Mouse (Mus musculus) liver (tissue): ENCODE measurements at regions not wholly inside any gene's neighbourhood (a gene's known extent, or its start where the extent isn't known, plus 50 kb on each side); places are given as distances from the start of the nearest gene placed in this dataset.

ENCODE experiments used
- DNase-seq: peaks from one replicate; pipeline ENCODE4 v3.0.0-alpha.2; 2020; ENCODE audit warnings: mixed read lengths

DNA sequence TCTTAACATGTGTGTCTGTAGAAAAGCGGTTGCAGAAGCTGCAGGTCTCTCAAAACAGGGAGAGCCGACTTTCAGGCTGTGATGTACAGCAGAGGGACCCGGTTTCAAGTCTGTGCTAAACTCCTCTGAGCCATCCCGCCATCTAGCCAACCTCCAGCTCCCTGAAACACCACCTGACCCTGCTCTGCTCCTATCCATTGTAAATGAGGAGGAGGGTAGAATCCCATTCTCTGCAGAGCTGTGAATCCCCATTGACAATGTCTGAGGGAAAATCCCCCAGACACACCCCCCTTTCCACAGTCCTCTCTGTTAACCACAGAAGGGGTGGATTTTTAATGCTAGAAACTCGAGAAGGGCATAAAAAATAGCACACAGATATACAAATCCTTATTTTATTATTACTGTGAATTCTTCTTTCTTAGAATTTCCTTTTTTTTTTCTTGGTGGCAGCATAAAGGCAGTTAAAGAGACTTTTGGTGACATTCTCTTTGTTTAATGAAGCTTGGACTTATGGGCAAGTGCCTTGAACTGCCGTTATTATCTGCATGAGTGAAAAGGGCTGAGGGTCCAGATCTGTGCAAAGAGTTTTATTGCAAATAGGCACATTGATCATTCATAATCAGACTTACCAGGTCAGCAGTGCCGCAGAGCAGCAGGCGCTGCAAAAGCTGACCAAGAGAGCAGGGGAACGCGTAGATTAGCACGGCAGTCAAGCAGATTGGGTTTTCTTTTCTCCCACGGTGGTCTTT lies 111.3 kb upstream of the Paqr3 start:
- no peak for DNase-seq

DNA sequence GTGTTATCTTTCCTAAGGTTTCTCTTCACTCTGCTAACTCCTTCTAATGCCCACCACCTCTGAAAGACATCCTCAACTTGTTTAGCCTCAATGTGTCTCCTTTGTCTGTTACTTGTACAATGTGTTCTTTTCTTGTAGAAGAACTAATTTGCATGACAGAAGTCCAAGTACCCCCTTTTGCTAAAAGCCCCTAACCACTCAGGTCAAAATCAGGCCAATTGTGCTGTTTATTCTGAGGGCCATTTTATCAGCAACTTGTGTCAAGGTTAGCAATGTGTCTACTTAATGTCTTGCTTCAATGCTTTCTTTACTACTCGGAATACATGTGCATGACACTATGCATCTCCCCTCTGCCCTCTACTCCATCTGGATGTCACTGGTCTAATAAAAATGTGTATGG lies 107.3 kb upstream of the Paqr3 start:
- no peak for DNase-seq

DNA sequence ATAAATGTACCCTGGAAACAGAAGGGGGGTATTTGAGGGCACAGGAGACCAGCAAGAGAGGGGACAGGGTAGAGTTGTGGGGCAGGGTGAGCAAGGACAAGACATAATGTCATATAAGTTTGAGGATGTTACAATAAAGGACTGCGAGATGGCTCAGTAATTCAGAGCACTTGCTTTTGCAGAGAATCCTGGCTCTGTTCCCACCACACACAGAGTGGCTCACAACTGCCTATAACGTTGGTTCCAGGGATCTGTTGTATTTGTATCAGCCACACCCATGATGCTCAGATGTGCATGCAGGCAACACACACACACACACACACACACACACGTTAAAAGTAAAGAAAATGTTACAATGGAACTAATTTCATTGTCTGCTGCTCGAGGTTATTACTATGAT lies 94.2 kb upstream of the Paqr3 start:
- no peak for DNase-seq

DNA sequence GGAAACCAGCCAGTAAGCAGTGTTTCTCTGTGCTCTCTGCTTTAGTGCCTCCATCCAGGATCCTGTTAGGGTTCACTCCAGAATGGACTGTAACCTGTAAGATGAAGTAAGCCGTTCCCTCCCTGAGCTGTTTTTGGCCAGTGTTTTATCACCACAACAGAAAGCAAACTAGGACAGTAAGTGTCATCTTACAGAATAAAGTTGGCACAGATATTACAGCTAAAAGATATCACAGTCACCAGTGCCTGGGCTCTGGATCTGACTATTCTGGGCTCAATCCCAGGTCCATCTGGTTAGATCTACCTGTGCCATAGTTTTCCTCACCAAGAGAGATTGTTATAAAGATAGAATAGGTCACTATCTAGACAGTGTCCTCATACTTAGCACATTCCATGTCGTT lies 92.9 kb upstream of the Paqr3 start:
- no peak for DNase-seq

DNA sequence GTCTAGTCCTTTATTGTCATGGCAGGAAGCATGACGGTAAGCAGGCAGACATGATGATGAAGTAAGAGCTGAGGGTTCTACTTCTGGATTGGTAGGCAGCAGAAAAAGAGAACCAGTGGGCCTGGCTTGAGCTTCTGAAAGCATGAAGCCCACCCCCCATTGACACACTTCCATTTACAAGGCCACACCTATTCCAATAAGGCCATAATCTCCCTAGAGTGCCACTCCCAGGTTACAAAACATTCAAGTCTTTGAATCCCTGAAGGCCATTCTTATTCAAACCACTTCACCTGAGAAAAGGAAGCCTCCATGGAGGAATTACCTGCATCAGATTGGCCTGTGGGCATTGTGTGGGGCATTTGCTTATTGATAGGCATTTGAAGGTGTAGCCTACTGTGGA lies 92.2 kb upstream of the Paqr3 start:
- no peak for DNase-seq

DNA sequence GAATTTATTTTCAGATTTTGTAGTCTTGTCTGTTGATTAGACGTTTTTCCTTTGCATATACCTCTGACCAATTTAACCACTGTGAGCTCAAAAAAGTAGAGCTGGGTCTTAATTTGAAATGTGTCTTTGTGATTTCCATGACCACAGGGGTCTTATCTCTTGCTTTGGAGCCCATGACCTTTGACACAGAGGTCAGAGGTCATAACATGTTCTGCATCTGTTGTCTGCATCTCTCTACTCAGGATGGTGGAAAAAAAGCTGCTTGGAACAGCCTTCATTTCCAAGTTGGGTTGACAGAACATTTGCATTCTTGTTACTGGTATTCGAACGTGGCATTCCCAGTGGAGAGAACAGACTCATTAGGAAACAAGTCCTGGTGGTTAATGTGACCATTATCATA lies 91.2 kb upstream of the Paqr3 start:
- DNase-seq: no peak

DNA sequence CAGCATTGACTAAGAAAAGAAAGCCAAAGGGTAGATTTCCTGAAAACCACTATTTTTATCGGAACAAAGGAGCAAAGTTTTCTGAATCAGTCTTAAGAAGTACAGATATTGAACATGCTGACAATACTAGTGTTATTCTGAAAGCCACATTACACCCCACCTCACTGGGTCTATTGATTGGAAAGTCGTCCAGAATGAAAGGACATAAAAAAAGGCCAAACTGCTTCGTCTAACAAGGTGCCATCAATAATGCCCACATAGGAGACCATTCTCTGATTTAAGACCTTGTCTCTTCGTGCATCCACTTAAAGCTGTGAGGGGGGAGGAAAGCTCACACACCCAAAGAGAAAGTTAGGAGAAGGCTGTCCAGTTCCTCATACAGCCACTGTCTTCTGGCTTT lies 89.3 kb upstream of the Paqr3 start:
- no peak for DNase-seq

DNA sequence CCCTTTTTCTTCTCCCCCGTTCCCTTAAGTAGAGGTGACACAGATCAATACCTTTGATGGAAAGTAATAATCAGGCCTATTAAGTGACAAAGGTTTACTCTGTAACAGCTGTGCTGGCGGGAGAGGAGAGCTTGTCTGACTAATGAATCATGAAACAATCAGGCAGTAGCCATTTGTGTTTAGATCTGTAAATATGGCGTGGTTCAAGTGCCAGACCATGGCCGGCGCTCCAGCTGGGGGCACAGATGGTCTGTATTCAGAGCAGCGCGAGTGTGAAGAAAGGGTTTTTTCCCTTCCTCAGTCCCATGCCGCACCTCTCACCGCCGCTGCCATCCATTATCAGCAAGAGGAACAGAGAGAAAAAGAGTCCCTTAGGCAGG lies 83.9 kb upstream of the Paqr3 start:
- no peak for DNase-seq

DNA sequence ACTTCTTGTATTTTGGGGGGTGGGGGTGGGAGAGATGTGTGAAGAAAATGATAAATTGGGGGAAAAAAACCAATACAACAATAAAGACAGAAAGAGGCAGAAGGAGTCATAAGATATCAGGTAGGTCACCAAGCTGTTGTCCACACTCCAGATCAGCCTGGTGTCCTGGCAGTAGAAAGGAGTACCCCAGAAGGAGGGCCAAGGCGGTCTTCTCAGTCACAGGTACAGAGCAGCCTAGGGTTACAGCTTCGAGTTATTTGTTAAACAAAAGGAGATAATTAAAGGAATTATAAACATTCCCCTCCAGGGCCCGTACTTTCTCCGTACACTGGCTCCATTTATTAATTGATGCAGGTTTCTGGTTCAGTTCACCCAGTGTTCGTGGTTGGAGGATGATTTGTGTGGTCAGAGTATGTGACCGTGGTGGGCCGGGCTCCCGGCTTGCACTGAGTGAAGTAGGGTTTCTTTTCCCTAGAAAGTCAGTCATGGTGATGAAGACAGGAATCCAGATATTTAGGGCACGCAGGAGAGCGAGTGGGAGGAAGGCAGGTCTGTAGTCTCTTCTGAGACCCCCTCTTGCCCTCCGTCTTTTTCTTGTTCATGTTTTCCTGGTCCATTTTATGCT lies 83.4 kb upstream of the Paqr3 start:
- no peak for DNase-seq

DNA sequence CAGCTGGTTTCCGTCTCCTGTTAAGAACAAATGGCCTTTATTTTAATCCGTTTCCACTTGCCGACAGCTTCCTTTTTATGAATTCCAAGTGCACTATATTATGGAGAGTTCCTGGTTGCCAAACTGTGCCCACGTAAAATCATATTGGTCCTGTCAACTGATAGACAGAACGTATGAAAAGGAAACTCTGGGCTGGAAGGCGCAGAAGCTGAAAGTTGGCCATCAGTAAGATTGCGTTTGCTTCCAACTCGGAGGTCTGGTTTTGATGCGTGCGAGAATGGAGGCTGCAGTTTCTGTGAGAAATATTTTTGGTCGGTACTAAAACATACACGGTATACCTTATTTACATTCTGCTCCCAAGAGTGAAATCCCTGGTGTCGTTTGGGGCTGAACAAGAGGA lies 81.3 kb upstream of the Paqr3 start:
- no peak for DNase-seq

DNA sequence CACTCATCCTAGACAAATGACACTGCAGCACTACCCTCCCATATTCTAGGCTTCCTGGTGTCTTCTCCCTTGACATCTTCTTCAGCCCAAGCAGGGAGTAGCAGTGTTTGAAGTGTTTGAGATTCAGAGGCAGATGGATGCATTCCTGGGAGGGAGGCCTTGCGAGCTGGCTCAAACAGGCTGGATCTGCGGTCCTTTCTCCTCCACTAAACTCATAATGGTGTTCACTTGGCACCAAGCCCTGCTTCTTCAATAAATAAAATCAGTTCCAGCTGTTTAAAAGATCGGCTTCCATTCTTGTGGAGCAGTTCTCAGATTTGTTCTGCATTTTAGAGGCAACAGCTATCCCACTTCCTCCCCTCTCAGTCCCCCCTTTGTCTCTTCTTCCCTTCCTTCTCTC lies 79.3 kb upstream of the Paqr3 start:
- no peak for DNase-seq

DNA sequence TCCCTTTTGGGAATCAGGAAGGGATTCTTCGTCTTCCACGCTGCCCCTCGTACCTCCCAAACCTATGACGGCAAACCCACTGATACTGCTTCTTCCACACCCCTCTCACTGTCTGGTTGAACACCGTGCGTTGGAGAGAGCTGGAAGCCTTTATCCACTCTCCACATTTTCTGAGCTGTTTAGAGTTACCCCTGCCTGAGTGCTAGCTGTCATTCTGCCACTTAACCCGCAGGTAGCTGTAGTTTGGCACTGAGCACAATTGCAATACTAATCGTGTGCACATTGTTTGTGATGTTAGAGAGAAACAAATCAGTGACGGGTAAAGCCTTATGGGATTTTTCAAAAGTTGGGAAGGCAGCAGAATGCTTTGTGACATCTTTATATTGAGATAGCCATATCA lies 73.1 kb upstream of the Paqr3 start:
- DNase-seq: no peak

DNA sequence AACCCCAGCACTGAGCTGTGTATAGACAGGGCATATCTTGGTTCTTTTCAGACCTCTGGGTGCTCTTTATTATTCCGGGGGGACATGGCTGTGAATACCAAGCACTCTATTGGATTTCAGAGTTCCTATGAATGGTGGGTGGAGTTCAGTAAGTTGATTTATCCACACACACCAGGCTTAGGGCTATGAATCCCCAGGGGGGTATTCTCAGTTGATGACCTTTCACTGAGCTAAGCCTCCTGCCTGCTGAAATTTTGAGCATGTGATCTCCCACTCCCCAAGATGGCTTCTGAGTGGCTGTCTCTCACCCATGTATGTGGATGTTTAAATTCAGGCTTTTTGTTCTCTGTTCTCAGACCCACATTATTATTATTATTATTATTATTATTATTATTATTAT lies 69.9 kb upstream of the Paqr3 start:
- DNase-seq: no peak

DNA sequence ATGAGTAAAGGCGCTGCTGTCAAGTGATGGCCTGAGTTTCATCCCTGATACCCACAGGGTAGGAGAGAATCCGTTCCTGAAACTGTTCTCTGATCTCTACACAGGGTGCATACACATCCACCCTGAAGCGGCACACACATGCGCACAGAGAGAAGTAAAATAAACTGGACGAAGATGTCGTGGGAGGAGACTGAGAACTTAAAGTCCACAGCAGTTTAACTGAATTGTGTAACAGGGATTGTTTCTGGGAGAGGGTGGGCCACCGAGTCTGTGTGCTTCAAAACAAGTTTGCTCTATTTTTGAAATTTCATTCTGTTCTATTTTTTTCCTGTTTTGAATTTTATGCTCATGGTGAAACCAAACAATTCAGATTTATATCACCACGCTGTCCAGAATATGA lies 63.0 kb upstream of the Paqr3 start:
- no peak for DNase-seq

DNA sequence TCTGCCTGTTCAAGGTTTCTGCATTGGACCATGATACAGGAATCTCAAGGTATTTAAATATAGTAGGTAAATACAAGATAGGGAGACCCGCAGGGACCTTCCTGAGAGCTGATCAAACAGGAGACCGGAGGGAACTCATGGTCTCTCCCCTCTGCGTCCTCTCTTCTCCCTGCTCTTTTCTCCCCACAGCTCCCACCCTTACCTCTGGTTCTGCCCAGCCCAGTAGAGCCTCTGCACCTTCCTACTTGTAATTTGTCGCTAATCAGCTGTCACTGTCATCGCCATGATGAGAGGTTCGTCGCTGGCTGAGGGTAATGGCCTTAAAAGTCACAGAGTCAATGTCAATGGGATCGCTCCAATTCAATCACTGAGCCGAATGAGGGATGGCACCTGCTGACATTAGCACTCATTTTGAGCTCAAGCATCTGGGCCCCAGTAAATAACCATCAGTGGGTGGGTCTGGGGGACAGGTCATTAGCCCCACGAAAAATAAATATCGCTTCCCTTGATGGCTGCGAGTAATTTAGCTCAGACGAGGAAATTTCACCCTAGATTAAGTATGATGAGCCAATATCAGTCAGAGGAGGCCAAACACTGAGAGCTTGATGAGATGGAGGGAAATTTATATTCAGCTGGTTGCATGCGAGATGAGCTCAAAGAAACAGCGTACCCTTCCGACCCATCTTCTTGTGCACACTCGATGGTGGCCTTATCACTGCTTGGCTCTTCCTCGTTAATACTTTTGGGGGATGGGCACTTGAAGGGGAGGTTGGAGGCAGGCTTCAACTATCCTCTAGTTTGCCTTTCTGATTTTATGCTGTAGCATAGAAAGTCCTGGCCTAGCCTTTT lies 56.2 kb upstream of the Paqr3 start:
- no peak for DNase-seq

DNA sequence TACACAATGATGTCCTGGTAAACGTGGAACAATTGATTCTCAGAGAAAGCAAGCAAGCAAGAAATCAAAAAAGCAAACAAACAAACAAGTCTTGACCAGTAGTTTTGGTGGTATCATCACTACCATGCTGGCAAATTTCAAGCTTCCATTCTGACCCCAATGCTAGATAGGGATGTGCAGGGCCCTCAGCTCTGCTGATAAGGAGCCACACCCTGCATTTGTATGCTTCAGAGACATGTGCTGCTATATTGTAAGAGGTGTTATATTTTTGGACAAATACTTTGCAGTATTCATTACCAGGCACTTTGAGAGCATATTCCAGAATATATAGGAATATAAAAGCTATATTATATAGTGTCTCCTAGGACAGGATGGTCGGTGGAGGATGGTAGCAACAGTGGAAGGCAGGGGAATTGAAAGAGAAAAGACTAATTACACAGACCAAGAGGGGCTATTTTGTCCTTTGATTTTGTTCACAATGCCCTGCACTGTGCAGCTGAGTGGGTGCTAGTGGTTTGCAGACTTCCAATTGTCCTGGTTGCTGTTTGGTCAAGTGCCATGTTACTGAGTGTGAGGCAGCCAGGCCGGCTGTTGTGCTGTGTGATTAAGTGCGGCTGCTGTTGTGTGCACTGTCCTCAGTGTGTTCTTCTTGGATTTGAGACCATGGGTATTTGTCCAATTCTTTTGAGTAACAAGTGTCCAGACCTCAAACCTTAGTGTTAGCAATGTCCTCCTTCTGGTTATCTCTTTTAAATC lies 54.9 kb upstream of the Paqr3 start:
- DNase-seq: no peak
